Mouse (Mus musculus) myocyte (in vitro differentiated cells): ENCODE results near the gene Wdr72. TPM values are rescaled to one million over a fixed set of nuclear protein-coding genes. Genes with fewer than 3 reads are reported as not detected.

Experiments used
- H3K27me3 ChIP-seq: one replicate; pipeline ENCODE4 v1.6.1; 2011; ENCODE audit not compliant: control insufficient read depth, insufficient read depth, insufficient read length
- H3K36me3 ChIP-seq: one replicate; pipeline ENCODE4 v1.6.1; 2011; ENCODE audit not compliant: control insufficient read depth, insufficient read depth
- H3K4me2 ChIP-seq: one replicate; pipeline ENCODE4 v1.6.1; 2011; ENCODE audit warnings: low read depth, control low read depth
- H3K4me3 ChIP-seq: one replicate; pipeline ENCODE4 v1.5.1; 2011; ENCODE audit warnings: mild to moderate bottlenecking, control low read depth, moderate library complexity
- H3K79me2 ChIP-seq: one replicate; pipeline ENCODE4 v1.6.1; 2011; ENCODE audit not compliant: control insufficient read depth, insufficient read depth
- H3ac ChIP-seq: one replicate; pipeline ENCODE4 v1.6.1; 2011; ENCODE audit not compliant: control insufficient read depth, insufficient read length
- CEBPB ChIP-seq: IDR thresholded peaks from 2 replicates; pipeline ENCODE4 v1.6.1; 2011; ENCODE audit warnings: mild to moderate bottlenecking, moderate library complexity; ENCODE audit not compliant: poor library complexity, insufficient read depth, severe bottlenecking
- E2F4 ChIP-seq: IDR thresholded peaks from one replicate; pipeline ENCODE4 v1.6.1; 2011; ENCODE audit warnings: mild to moderate bottlenecking, control low read depth, moderate library complexity; ENCODE audit not compliant: insufficient read depth
- MAX ChIP-seq: IDR thresholded peaks from one replicate; pipeline ENCODE4 v1.6.1; 2011; ENCODE audit warnings: low read depth, mild to moderate bottlenecking, control low read depth
- MYOD1 ChIP-seq, 3 experiments: IDR thresholded peaks; one replicate each; pipeline ENCODE4 v1.6.1; 2011; ENCODE audit warnings: control low read depth in 2 of 3, low read depth in 2 of 3, mild to moderate bottlenecking in 2 of 3, moderate library complexity in 1 of 3; ENCODE audit not compliant: insufficient read length in 2 of 3, control insufficient read depth in 1 of 3
- MYOG ChIP-seq, 3 experiments: IDR thresholded peaks; one replicate each; pipeline ENCODE4 v1.6.1; 2011; ENCODE audit warnings: control low read depth in 2 of 3, low read depth in 2 of 3, mild to moderate bottlenecking in 2 of 3; ENCODE audit not compliant: insufficient read length in 2 of 3, control insufficient read depth in 1 of 3, insufficient read depth in 1 of 3
- POLR2A ChIP-seq: IDR thresholded peaks from one replicate; pipeline ENCODE4 v1.6.1; 2011; ENCODE audit warnings: low read depth, mild to moderate bottlenecking, control low read depth, moderate library complexity; ENCODE audit not compliant: insufficient read length
- POLR2AphosphoS2 ChIP-seq: IDR thresholded peaks from one replicate; pipeline ENCODE4 v1.6.1; 2011; ENCODE audit warnings: low read depth, control low read depth; ENCODE audit not compliant: insufficient read length
- REST ChIP-seq: IDR thresholded peaks from one replicate; pipeline ENCODE4 v1.6.1; 2011; ENCODE audit warnings: mild to moderate bottlenecking, control low read depth, moderate library complexity; ENCODE audit not compliant: insufficient read depth, insufficient read length
- SRF ChIP-seq: IDR thresholded peaks from one replicate; pipeline ENCODE4 v1.6.1; 2011; ENCODE audit warnings: low read depth; ENCODE audit not compliant: control insufficient read depth, insufficient read length
- TCF12 ChIP-seq: IDR thresholded peaks from one replicate; pipeline ENCODE4 v1.6.1; 2011; ENCODE audit warnings: mild to moderate bottlenecking, control low read depth; ENCODE audit not compliant: poor library complexity, insufficient read depth, severe bottlenecking
- TCF3 ChIP-seq: IDR thresholded peaks from one replicate; pipeline ENCODE4 v1.6.1; 2011; ENCODE audit warnings: low read depth, control low read depth; ENCODE audit not compliant: insufficient read length
- USF1 ChIP-seq: IDR thresholded peaks from one replicate; pipeline ENCODE4 v1.6.1; 2011; ENCODE audit warnings: low read depth, mild to moderate bottlenecking, control low read depth, moderate library complexity
- polyA plus RNA-seq: library from polyadenylated mRNA; unstranded; fragments of >200 nt; fragmentation: generic; extraction: Trizol; gene quantifications from one replicate; pipeline ENCODE4 v1.2.1, GENCODE M21; 2012; ENCODE audit warnings: missing spikeins

Wdr72 gene
- polyA plus RNA-seq, 1 experiment = not detected

GRCm38 (mm10) chr9:74186748-74187400 lies 76.7 kb downstream of the Wdr72 start:
- no peaks in the 10 kb centered on the region for H3K79me2 ChIP-seq
- TF ChIP-seq TCF12 = no peak
- H3ac ChIP-seq = no peak overlapping the region
- no peak overlapping the region for H3K4me2 ChIP-seq
- no peaks in the 10 kb centered on the region for H3K27me3 ChIP-seq
- H3K36me3 ChIP-seq = no peaks in the 10 kb centered on the region
- H3K4me3 ChIP-seq = no peak overlapping the region

- Histone ChIP-seq H3ac (no peak overlapping the region), H3K36me3 (no peaks in the 10 kb centered on the region), H3K4me2 (no peak overlapping the region), H3K79me2 (no peaks in the 10 kb centered on the region), H3K4me3 (no peak overlapping the region), H3K27me3 (no peaks in the 10 kb centered on the region)
- TF ChIP-seq POLR2A (no peak), MYOG (IDR thresholded peaks at IDR 0.05; ENCODE audit: control insufficient read depth in 1 of 3, insufficient read depth in 1 of 3, insufficient read length in 2 of 3, low read depth in 2 of 3) (no peak)
Measured at GRCm38 (mm10) chr9:74187401-74188029, 77.4 kb downstream of the Wdr72 start.

- no peaks in the 10 kb centered on the region for H3K36me3 ChIP-seq
- H3K79me2 ChIP-seq = no peaks in the 10 kb centered on the region
- no peaks in the 10 kb centered on the region for H3K27me3 ChIP-seq
- H3K4me3 ChIP-seq = no peak overlapping the region
- TF ChIP-seq POLR2A (no peak), MAX (no peak), MYOG (IDR thresholded peaks at IDR 0.05; ENCODE audit: control insufficient read depth in 1 of 3, insufficient read depth in 1 of 3, insufficient read length in 2 of 3, low read depth in 2 of 3) (no peak), USF1 (no peak)
- no peak overlapping the region for H3K4me2 ChIP-seq
- H3ac ChIP-seq = no peak overlapping the region
Measured at GRCm38 (mm10) chr9:74194898-74195297, 84.7 kb downstream of the Wdr72 start.

DNA sequence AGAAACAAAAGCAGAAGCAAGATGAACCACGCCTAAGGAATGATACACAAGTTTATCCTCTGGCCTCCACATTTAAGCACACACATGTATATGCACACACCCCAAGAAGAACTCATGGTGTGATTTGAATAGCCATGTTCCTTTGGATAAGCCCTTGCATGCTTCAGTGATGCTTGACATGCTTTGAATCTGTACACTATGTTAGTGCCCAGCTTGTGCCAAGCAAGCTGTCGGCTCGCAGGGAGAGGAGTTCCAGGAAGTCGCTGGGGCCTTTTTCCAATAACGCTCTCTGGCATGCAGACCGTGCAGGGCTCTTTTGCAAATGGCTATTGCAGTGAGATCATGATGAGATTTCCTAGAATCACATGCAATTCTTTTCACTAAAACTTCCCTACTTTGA lies 118.1 kb downstream of the Wdr72 start:
- H3K4me3 ChIP-seq = no peak overlapping the region
- no peak overlapping the region for H3ac ChIP-seq
- no peaks in the 10 kb centered on the region for H3K27me3 ChIP-seq
- H3K36me3 ChIP-seq = no peaks in the 10 kb centered on the region
- H3K79me2 ChIP-seq = no peaks in the 10 kb centered on the region
- H3K4me2 ChIP-seq = no peak overlapping the region
- no peak for TF ChIP-seq TCF3
- TF ChIP-seq MYOD1 (IDR thresholded peaks at IDR 0.05; ENCODE audit: control insufficient read depth in 1 of 3, insufficient read length in 2 of 3, low read depth in 2 of 3) = no peak
- no peak for TF ChIP-seq CEBPB
- TF ChIP-seq SRF = no peak
- TF ChIP-seq MAX = no peak
- no peak for TF ChIP-seq TCF12
- TF ChIP-seq MYOG (IDR thresholded peaks at IDR 0.05; ENCODE audit: control insufficient read depth in 1 of 3, insufficient read depth in 1 of 3, insufficient read length in 2 of 3, low read depth in 2 of 3) = no peak

DNA sequence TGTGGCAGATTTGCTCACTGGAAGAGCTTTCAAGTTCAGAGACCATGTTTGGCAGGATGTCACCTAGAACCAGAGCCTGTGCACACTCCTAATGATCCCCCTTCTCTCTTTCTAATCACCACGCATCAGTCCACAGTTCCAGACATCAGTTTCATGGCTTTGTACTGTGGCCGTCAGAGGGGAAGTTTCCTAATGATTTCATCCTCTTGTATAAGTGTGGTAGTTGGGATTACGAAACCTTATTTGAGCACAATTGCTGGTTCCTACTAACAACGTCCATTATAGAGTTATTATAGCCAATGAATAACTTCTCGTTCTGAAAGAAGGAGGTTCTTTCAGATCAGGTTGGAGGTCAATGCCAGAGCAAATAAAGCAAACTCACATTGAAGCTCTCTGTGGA lies 131.1 kb downstream of the Wdr72 start:
- Histone ChIP-seq H3K36me3 (no peaks in the 10 kb centered on the region), H3K79me2 (no peaks in the 10 kb centered on the region), H3K4me2 (no peak overlapping the region), H3K27me3 (no peaks in the 10 kb centered on the region), H3ac (no peak overlapping the region), H3K4me3 (no peak overlapping the region)
- TF ChIP-seq MYOD1 (IDR thresholded peaks at IDR 0.05; ENCODE audit: control insufficient read depth in 1 of 3, insufficient read length in 2 of 3, low read depth in 2 of 3) = no peak
- no peak for TF ChIP-seq REST
- no peak for TF ChIP-seq POLR2AphosphoS2

DNA sequence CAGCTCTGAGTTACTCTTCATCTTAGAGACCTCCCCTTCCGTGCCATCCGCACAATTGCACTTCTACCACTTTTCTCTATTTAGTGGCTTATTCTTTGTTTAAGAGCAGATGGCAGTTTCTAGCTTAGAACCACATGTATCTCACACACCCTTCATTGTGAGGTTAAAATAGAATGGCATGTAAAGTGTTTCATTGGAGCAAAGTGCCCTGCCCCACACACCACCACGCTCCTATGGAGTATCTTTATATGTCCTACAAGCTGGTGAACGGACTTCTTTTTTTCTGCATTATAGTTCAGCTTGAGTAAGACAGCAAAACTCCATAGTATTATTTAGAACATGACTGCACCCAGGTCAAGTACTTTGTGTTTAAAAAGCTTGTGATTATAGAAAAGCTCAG lies 137.9 kb downstream of the Wdr72 start:
- H3K27me3 ChIP-seq = no peaks in the 10 kb centered on the region
- H3K4me2 ChIP-seq = no peak overlapping the region
- H3K79me2 ChIP-seq = no peaks in the 10 kb centered on the region
- H3ac ChIP-seq = no peak overlapping the region
- no peaks in the 10 kb centered on the region for H3K36me3 ChIP-seq
- no peak overlapping the region for H3K4me3 ChIP-seq
- TF ChIP-seq MAX = no peak
- no peak for TF ChIP-seq REST
- no peak for TF ChIP-seq USF1
- TF ChIP-seq POLR2AphosphoS2 = no peak
- no peak for TF ChIP-seq MYOG (IDR thresholded peaks at IDR 0.05; ENCODE audit: control insufficient read depth in 1 of 3, insufficient read depth in 1 of 3, insufficient read length in 2 of 3, low read depth in 2 of 3)
- TF ChIP-seq POLR2A = no peak
- no peak for TF ChIP-seq MYOD1 (IDR thresholded peaks at IDR 0.05; ENCODE audit: control insufficient read depth in 1 of 3, insufficient read length in 2 of 3, low read depth in 2 of 3)
- no peak for TF ChIP-seq SRF
- no peak for TF ChIP-seq CEBPB
- TF ChIP-seq E2F4 = no peak
- no peak for TF ChIP-seq TCF3
- TF ChIP-seq TCF12 = no peak
